Mouse (Mus musculus): ENCODE results near the gene Prmt3. TPM values are rescaled to one million over a fixed set of nuclear protein-coding genes. Genes with fewer than 3 reads are reported as not detected.

Prmt3 gene
- 20.3 TPM for polyA plus RNA-seq (2012; fragmentation: generic; extraction: Trizol)

GRCm38 (mm10) chr7:49778114-49778901, at the start of gene Prmt3:
TSS of gene Prmt3 (plus strand) at chr7:49778346.
- peak within 1 kb of the TSS; percentile 10 for H3K4me3 ChIP-seq
- H3K4me2 ChIP-seq (ENCODE audit: low read depth): peak within 1 kb of the TSS; percentile 63
- peaks cover 4% of the 10 kb centered on the region for H3K36me3 ChIP-seq (ENCODE audit: control insufficient read depth, insufficient read depth)
- H3ac ChIP-seq (ENCODE audit: control insufficient read depth, insufficient read length): peak within 1 kb of the TSS; percentile 97
- TF ChIP-seq USF1 (IDR thresholded peaks at IDR 0.05; ENCODE audit: low read depth): peak; percentile 89
- peak in 1 of 3 experiments; percentile 39 for TF ChIP-seq MYOG (IDR thresholded peaks at IDR 0.05; ENCODE audit: control insufficient read depth in 1 of 3, insufficient read depth in 1 of 3, insufficient read length in 2 of 3, low read depth in 2 of 3)
- TF ChIP-seq CEBPB (IDR thresholded peaks at IDR 0.05; ENCODE audit: insufficient read depth, poor library complexity, severe bottlenecking): peak; percentile 98
- TF ChIP-seq MAX (IDR thresholded peaks at IDR 0.05; ENCODE audit: low read depth): peak; percentile 65
- no peak for TF ChIP-seq TCF12 (IDR thresholded peaks at IDR 0.05; ENCODE audit: insufficient read depth, poor library complexity, severe bottlenecking)
- no peak for TF ChIP-seq SRF (IDR thresholded peaks at IDR 0.05; ENCODE audit: control insufficient read depth, insufficient read length, low read depth)
- TF ChIP-seq POLR2A (IDR thresholded peaks at IDR 0.05; ENCODE audit: insufficient read length, low read depth): peak; percentile 72
- TF ChIP-seq MYOD1 (IDR thresholded peaks at IDR 0.05; ENCODE audit: control insufficient read depth in 1 of 3, insufficient read length in 2 of 3, low read depth in 2 of 3): peak in 1 of 3 experiments; percentile 6
- H3K79me2 ChIP-seq (ENCODE audit: control insufficient read depth, insufficient read depth): peaks cover 6% of the 10 kb centered on the region
- H3K27me3 ChIP-seq (ENCODE audit: control insufficient read depth, insufficient read depth, insufficient read length): no peaks in the 10 kb centered on the region

DNA sequence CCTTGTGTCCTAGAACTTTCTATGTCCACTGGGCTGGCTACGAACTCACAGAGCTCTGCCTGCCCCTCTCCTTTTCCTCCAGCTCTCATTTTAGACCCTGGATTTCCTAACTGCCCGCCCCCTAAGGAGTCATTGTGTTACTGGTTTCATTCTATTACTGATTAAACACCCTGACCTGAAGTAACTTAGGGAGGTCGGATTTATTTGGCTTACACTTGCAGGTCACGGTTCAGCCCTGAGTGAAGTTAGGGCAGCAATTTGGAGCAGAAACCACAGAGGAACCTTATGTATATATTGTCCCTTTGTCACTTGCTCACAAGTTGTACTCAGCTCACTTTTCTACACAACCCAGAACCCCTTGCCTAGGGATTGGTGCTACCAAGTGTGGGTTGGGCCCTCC, 43.8 kb upstream of the Prmt3 start:
- Histone ChIP-seq H3K27me3 (ENCODE audit: control insufficient read depth, insufficient read depth, insufficient read length) (no peaks in the 10 kb centered on the region), H3K79me2 (ENCODE audit: control insufficient read depth, insufficient read depth) (no peaks in the 10 kb centered on the region), H3K4me2 (ENCODE audit: low read depth) (no peak overlapping the region), H3K4me3 (no peak overlapping the region), H3K36me3 (ENCODE audit: control insufficient read depth, insufficient read depth) (no peaks in the 10 kb centered on the region), H3ac (ENCODE audit: control insufficient read depth, insufficient read length) (no peak overlapping the region)
- TF ChIP-seq REST (IDR thresholded peaks at IDR 0.05; ENCODE audit: insufficient read depth, insufficient read length) (no peak), MYOG (IDR thresholded peaks at IDR 0.05; ENCODE audit: control insufficient read depth in 1 of 3, insufficient read depth in 1 of 3, insufficient read length in 2 of 3, low read depth in 2 of 3) (no peak), MAX (IDR thresholded peaks at IDR 0.05; ENCODE audit: low read depth) (no peak), USF1 (IDR thresholded peaks at IDR 0.05; ENCODE audit: low read depth) (no peak), SRF (IDR thresholded peaks at IDR 0.05; ENCODE audit: control insufficient read depth, insufficient read length, low read depth) (no peak), E2F4 (IDR thresholded peaks at IDR 0.05; ENCODE audit: insufficient read depth) (no peak), MYOD1 (IDR thresholded peaks at IDR 0.05; ENCODE audit: control insufficient read depth in 1 of 3, insufficient read length in 2 of 3, low read depth in 2 of 3) (no peak), POLR2AphosphoS2 (IDR thresholded peaks at IDR 0.05; ENCODE audit: insufficient read length, low read depth) (no peak), POLR2A (IDR thresholded peaks at IDR 0.05; ENCODE audit: insufficient read length, low read depth) (no peak), CEBPB (IDR thresholded peaks at IDR 0.05; ENCODE audit: insufficient read depth, poor library complexity, severe bottlenecking) (no peak), TCF3 (IDR thresholded peaks at IDR 0.05; ENCODE audit: insufficient read length, low read depth) (no peak), TCF12 (IDR thresholded peaks at IDR 0.05; ENCODE audit: insufficient read depth, poor library complexity, severe bottlenecking) (no peak)

GRCm38 (mm10) chr7:49739448-49739847, 38.7 kb upstream of the Prmt3 start:
- no peaks in the 10 kb centered on the region for H3K79me2 ChIP-seq (ENCODE audit: control insufficient read depth, insufficient read depth)
- H3ac ChIP-seq (ENCODE audit: control insufficient read depth, insufficient read length): no peak overlapping the region
- no peak for TF ChIP-seq POLR2AphosphoS2 (IDR thresholded peaks at IDR 0.05; ENCODE audit: insufficient read length, low read depth)
- no peak for TF ChIP-seq MYOG (IDR thresholded peaks at IDR 0.05; ENCODE audit: control insufficient read depth in 1 of 3, insufficient read depth in 1 of 3, insufficient read length in 2 of 3, low read depth in 2 of 3)
- TF ChIP-seq MYOD1 (IDR thresholded peaks at IDR 0.05; ENCODE audit: control insufficient read depth in 1 of 3, insufficient read length in 2 of 3, low read depth in 2 of 3): no peak
- no peak for TF ChIP-seq TCF12 (IDR thresholded peaks at IDR 0.05; ENCODE audit: insufficient read depth, poor library complexity, severe bottlenecking)
- TF ChIP-seq REST (IDR thresholded peaks at IDR 0.05; ENCODE audit: insufficient read depth, insufficient read length): no peak
- no peak for TF ChIP-seq E2F4 (IDR thresholded peaks at IDR 0.05; ENCODE audit: insufficient read depth)
- no peak for TF ChIP-seq SRF (IDR thresholded peaks at IDR 0.05; ENCODE audit: control insufficient read depth, insufficient read length, low read depth)
- no peaks in the 10 kb centered on the region for H3K27me3 ChIP-seq (ENCODE audit: control insufficient read depth, insufficient read depth, insufficient read length)
- no peaks in the 10 kb centered on the region for H3K36me3 ChIP-seq (ENCODE audit: control insufficient read depth, insufficient read depth)
- no peak overlapping the region for H3K4me3 ChIP-seq
- H3K4me2 ChIP-seq (ENCODE audit: low read depth): no peak overlapping the region

DNA sequence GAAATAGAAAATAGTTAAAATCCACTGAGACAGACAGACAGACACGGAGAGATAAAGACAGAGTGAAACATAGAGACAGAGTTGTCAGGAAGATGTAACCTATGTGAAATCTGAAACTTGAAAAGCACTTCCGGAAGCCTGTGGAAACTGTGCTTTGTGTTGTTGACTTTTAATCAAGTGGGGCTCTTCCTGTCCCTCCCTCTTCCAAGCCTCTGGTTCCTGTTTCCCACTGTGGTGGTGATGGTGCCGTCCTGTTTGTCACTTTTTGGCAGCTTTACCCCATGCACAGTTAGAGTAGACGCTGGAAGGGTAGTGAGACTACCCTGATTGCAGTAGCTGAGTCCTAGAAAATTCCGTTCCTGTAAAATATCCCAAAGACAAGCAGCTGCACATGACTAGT, 36.7 kb upstream of the Prmt3 start:
- TF ChIP-seq E2F4 (IDR thresholded peaks at IDR 0.05; ENCODE audit: insufficient read depth) (no peak), TCF12 (IDR thresholded peaks at IDR 0.05; ENCODE audit: insufficient read depth, poor library complexity, severe bottlenecking) (no peak), SRF (IDR thresholded peaks at IDR 0.05; ENCODE audit: control insufficient read depth, insufficient read length, low read depth) (no peak), TCF3 (IDR thresholded peaks at IDR 0.05; ENCODE audit: insufficient read length, low read depth) (no peak), USF1 (IDR thresholded peaks at IDR 0.05; ENCODE audit: low read depth) (no peak), MYOD1 (IDR thresholded peaks at IDR 0.05; ENCODE audit: control insufficient read depth in 1 of 3, insufficient read length in 2 of 3, low read depth in 2 of 3) (no peak), CEBPB (IDR thresholded peaks at IDR 0.05; ENCODE audit: insufficient read depth, poor library complexity, severe bottlenecking) (no peak), POLR2AphosphoS2 (IDR thresholded peaks at IDR 0.05; ENCODE audit: insufficient read length, low read depth) (no peak), MYOG (IDR thresholded peaks at IDR 0.05; ENCODE audit: control insufficient read depth in 1 of 3, insufficient read depth in 1 of 3, insufficient read length in 2 of 3, low read depth in 2 of 3) (no peak), REST (IDR thresholded peaks at IDR 0.05; ENCODE audit: insufficient read depth, insufficient read length) (no peak)
- H3K4me3 ChIP-seq: no peak overlapping the region

More for the DNA sequence above, 36.7 kb upstream of the Prmt3 start:
- H3K4me2 ChIP-seq (ENCODE audit: low read depth): no peak overlapping the region
- no peaks in the 10 kb centered on the region for H3K27me3 ChIP-seq (ENCODE audit: control insufficient read depth, insufficient read depth, insufficient read length)
- no peaks in the 10 kb centered on the region for H3K36me3 ChIP-seq (ENCODE audit: control insufficient read depth, insufficient read depth)
- no peaks in the 10 kb centered on the region for H3K79me2 ChIP-seq (ENCODE audit: control insufficient read depth, insufficient read depth)
- no peak overlapping the region for H3ac ChIP-seq (ENCODE audit: control insufficient read depth, insufficient read length)

All from myocyte (in vitro differentiated cells).